Mouse (Mus musculus): ENCODE results near the gene Arid5b.
A peak's percentile ranks its signal among the peaks of the same experiment; 100 is the strongest.

The Arid5b gene

DNA sequence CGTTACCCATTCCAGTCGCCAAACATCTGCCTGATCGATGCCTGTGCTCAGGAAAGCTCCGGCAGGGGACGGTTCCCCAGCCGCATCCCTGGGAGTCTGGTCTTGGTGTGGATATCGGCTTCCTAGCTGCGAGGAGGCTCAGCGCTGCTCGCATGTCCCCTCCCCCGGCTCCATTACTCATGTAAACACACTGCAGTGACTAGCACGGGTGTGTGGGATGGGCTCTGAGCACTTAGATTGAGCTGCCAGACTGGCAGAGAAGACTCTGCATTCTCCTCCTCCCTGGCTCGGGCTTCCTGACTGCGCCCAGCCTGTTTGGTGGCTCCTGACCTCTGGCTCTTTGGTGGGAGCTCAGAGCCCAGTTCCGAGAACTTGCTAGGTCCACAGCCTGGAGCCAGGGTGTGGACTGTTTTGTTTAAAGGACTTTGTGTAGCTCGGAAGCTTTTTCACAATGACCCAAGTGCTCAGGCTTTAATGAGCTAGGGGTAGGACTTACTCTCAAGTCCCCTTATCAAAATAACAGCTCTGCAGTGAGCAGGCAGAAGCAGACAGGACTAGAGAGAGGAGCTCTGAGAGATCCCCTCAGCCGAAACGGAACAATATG, 142.0 kb downstream of the Arid5b start:
- peak; percentile 17 to 22 for DNase-seq (ENCODE audit: low spot score in 2 of 2)

DNA sequence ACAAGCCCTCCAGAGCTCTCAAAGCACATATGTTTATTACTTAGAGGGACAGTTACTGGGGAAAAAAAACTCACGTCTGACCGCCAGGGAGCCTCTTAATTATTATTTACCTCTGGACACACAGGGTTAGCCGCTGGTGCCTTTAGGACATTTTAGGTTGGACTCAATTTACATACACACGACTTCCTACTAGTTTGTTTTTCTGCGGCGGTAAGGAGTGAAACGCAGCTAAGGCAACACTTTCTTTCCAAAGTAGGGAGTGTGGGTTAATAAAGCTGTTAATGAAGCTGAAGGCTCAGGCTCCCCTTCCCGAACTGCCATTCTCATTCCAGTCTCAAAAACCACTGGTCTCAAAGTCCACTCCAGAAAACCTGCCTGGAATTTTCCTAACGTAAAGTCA, 142.5 kb downstream of the Arid5b start:
- DNase-seq (ENCODE audit: low spot score in 2 of 2): no peak

GRCm38 (mm10) chr10:68135416-68135815, 143.1 kb downstream of the Arid5b start:
- no peak for DNase-seq (ENCODE audit: low spot score in 2 of 2)

DNA sequence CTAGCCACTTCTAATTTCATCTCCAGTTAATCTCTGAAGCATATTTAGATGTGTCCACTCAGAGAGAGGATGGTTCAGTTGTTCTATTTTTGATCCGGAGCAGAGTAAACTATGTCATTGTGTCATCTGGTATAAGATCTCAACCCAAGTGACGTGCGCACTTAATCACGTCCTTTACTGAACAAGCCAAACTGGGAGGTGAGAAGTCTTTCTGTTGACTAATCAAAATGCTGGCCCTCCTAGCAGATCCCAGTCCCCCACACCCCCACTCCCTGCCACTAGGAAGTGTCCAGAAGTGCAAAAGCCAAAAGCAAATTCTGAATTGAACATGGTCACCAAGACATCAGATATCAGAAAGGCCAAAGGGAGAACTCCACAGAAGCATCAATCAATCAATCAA, 144.0 kb downstream of the Arid5b start:
- DNase-seq (ENCODE audit: low spot score in 2 of 2): no peak

GRCm38 (mm10) chr10:68134071-68134470, 144.5 kb downstream of the Arid5b start:
- DNase-seq (ENCODE audit: low spot score in 2 of 2): no peak

DNA sequence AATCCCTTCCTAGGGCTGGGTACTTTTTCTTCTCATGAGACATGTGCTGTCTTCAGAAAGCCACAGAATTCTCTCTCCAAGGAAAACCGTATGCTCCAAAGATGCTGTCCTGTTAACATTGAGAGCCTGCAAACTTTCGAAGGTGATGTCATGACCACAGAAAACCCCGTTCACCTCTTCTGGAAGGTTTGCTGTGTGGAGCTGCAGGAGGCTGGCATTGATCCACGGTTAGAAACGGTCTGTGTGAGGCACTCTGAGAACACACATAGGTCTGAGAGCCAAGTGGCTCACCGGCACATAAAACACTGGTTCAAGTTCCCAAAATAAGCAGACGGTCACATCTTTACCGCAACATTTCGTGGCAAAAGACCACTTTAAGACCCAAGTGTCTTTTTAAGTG, 145.9 kb downstream of the Arid5b start:
- DNase-seq (ENCODE audit: low spot score in 2 of 2): no peak

GRCm38 (mm10) chr10:68132154-68132553, 146.4 kb downstream of the Arid5b start:
- DNase-seq (ENCODE audit: low spot score in 2 of 2): no peak

GRCm38 (mm10) chr10:68129651-68130050, 148.9 kb downstream of the Arid5b start:
- DNase-seq (ENCODE audit: low spot score in 2 of 2): no peak

DNA sequence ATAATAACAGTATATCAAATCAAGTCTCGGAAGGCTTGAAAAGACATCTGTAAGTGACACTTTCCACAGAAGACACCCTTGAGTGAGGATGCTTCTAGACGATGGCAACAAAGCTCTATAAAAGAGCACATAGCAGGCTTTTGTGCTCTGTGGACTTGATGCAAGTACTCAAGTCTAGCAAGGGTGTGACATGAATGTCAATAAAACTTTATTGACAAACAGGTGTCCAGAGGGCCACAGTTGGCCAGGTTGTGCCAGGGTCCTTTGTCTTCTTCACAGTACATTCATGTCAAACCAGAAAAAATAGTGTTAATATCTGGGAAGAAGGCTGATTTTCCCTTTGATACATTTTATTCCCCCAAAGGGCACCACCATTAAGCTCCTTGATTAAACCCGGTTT, 149.5 kb downstream of the Arid5b start:
- DNase-seq (ENCODE audit: low spot score in 2 of 2): no peak

DNA sequence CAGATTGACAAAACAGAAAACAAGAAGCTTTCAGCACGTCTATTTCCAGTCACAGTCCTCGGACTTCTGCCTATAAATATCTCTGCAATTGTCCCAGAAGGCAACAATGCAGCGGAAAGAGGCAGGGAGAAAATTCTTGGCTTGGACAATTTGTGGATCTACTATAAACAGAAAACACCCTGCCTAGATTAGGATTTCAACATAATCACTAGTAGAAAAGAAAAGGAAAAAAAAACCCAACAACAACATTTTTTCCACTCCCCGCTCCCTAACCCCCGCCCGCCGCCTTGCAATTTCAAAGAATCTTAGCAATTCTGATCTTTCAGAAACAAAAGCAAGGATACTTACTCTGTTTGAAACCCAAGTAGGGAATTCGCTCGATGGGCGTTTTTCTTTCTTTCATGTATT, 150.1 kb downstream of the Arid5b start:
- DNase-seq (ENCODE audit: low spot score in 2 of 2): no peak

- no peak for DNase-seq (ENCODE audit: low spot score in 2 of 2)
Measured at GRCm38 (mm10) chr10:68127604-68128256, 150.8 kb downstream of the Arid5b start.

DNA sequence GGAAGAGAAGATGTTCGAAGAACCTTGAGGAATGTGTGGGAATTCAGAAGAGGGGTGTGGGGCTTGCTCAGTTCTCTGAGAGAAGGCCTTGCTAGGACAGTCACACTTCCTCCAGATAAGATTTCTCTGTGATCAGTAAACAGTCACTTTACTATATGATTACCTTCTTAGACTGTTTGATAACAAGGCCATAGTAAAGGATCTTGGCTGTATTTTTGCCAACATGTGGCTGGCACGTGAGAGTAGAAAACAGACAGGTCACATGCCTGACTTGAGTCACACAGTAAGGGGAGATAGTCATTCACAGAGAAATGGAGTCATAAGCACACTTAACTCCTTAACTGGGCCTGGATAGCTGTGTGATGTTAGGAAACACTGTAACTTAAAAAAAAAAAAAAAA, 151.4 kb downstream of the Arid5b start:
- DNase-seq (ENCODE audit: low spot score in 2 of 2): no peak

DNA sequence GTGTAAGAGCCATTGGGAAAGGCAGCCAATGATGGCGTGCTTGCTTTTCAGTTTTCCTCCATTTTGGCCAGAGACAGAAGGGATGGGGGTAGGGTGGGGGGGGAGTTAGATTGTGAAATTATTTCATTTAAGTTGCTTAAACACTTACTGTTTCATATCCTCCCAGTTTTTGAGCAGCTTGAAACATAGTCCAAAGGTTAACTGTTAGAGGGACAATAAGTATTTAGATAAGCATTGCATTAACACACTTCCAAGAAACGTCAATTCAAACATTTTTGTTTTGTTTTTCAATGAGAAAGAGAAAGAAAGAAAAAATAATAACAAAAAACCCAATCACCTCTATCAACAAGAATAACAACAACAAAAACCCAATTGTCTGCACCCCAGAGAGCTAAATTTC, 152.0 kb downstream of the Arid5b start:
- DNase-seq (ENCODE audit: low spot score in 2 of 2): no peak

GRCm38 (mm10) chr10:68125919-68126550, 152.5 kb downstream of the Arid5b start:
- DNase-seq (ENCODE audit: low spot score in 2 of 2): no peak

GRCm38 (mm10) chr10:68124985-68125384, 153.6 kb downstream of the Arid5b start:
- no peak for DNase-seq (ENCODE audit: low spot score in 2 of 2)

GRCm38 (mm10) chr10:68123446-68123845, 155.1 kb downstream of the Arid5b start:
- no peak for DNase-seq (ENCODE audit: low spot score in 2 of 2)

GRCm38 (mm10) chr10:68121960-68122359, 156.6 kb downstream of the Arid5b start:
- DNase-seq (ENCODE audit: low spot score in 2 of 2): no peak

- no peak for DNase-seq (ENCODE audit: low spot score in 2 of 2)
Measured at GRCm38 (mm10) chr10:68121251-68121650, 157.3 kb downstream of the Arid5b start.

DNA sequence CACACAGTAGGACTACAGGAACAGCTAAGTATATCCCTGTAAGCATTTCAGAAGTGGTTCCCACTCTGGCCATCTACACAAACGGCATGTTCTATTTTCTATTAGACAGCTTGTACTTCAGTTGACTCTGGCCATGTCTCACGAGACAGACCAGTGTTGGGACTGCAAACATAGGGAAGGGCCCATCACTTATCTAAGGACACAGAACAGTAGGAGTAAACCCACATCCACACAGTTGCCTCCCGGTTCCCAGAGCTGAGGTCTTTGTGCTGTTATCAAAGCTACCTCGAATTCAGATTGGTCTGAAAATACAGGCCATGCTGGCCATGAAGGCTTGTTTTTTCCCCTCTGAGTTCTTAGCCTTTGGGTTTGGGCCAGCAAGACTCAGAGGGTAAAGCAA, 158.5 kb downstream of the Arid5b start:
- DNase-seq (ENCODE audit: low spot score in 2 of 2): no peak

DNA sequence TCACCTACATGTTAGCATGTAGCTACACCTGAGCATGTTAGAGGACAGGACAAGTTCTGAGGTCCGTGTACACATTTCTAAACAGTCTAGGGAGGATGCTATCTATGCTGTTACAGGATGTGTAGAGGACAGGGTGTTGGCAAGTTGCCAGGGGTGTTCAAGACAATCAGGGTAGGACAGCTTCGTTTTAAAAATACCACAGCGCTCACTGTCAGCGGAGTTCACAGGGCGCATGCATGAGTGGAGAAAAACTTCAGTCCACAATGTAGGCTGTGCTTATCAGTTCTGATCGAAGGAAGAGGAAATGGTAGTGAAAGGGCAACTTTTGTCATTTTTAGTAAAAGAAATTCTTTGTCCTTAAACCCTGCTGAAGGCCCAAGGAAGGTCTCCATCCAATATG, 159.3 kb downstream of the Arid5b start:
- DNase-seq (ENCODE audit: low spot score in 2 of 2): peak in 1 of 2 experiments; percentile 10

DNA sequence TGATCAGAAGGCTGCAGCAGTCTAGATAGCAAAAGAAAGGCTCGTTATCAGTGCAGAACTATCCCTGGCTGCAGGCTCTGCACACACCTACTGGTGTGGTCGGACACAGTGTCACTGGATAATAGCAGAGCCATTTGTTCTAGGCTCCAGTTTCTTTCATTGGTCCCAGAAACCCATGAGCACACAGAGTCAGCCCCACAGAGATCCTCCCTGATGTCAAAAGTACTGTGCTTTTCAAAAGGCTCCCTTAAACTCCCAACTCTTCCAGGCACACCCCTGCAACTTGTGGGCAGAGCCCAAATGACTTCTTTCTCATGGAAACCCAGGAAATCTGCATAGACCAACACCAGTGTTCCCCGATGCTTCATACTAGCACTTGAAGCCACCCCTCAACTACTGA, 163.6 kb downstream of the Arid5b start:
- DNase-seq (ENCODE audit: low spot score in 2 of 2): no peak

DNA sequence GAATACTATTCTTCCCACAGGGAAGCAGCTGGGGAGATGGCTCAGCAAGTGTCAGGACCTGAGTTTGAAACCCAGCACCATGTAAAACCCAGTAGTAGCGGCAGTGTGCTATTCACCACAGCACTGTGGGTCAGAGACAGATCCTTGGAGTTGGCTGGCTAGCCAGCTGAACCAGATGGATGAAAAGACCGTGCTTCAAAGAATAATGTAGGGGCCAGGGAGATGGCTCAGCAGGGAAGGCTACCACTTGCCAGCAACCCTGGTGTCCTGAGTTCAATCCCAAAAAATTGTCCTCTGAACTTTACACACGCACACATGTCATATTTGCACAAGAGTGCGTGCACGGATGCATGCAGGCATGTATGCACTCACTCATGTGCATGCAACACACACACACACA, 164.9 kb downstream of the Arid5b start:
- DNase-seq (ENCODE audit: low spot score in 2 of 2): no peak

GRCm38 (mm10) chr10:68112983-68113382, 165.6 kb downstream of the Arid5b start:
- no peak for DNase-seq (ENCODE audit: low spot score in 2 of 2)

Measured in thymus, postnatal 10 days (tissue).